Mouse (Mus musculus): ENCODE data around the gene Nlrc5. TPM values are rescaled to one million over a fixed set of nuclear protein-coding genes. Genes with fewer than 3 reads are reported as not detected.

Gene Nlrc5
- polyA plus RNA-seq (2015; fragmentation: Nextera tagmentation; extraction: Ambion mirVana) = 0.28 and 0.53 TPM in 2 replicates

- H3K27ac ChIP-seq = no peak within 1 kb of the TSS
- peaks cover 20% of the 10 kb centered on the region for H3K27me3 ChIP-seq
- H3K4me1 ChIP-seq (replicated peaks) = peaks cover 8% of the 10 kb centered on the region
- ATAC-seq (replicated peaks; ENCODE audit: insufficient number of reproducible peaks, insufficient read depth, low FRiP score, low read depth) = peak; percentile 22; the same call in 1 of the 2 replicates
- H3K9ac ChIP-seq = peak within 1 kb of the TSS; percentile 55
- peak within 1 kb of the TSS; percentile 91 for H3K4me2 ChIP-seq
- no peaks in the 10 kb centered on the region for H3K9me3 ChIP-seq (replicated peaks)
- peak within 1 kb of the TSS; percentile 53 for H3K4me3 ChIP-seq
- 1% methylated on average over 29 of the region's 29 CpGs for WGBS
- no peaks in the 10 kb centered on the region for H3K36me3 ChIP-seq
These were observed at the start of gene Nlrc5 for GRCm38 (mm10) chr8:94433981-94434466. Gene Nlrc5, plus strand, starts transcription at chr8:94434356.

GRCm38 (mm10) chr8:94385506-94386213 is 48.5 kb upstream of the Nlrc5 start:
- Histone ChIP-seq H3K4me3 (peak overlapping the region; percentile 79), H3K9me3 (replicated peaks) (no peaks in the 10 kb centered on the region), H3K4me1 (replicated peaks) (peaks cover 14% of the 10 kb centered on the region), H3K27me3 (no peaks in the 10 kb centered on the region), H3K36me3 (peaks cover 15% of the 10 kb centered on the region), H3K27ac (peak overlapping the region; percentile 89), H3K4me2 (peak overlapping the region; percentile 88), H3K9ac (peak overlapping the region; percentile 89)
- 26% methylated on average over 20 of the region's 20 CpGs for WGBS
- no peak for ATAC-seq (replicated peaks; ENCODE audit: insufficient number of reproducible peaks, insufficient read depth, low FRiP score, low read depth)

GRCm38 (mm10) chr8:94386214-94387026 is 47.7 kb upstream of the Nlrc5 start, which contains the start of gene Herpud1:
Gene Herpud1, plus strand, starts transcription at chr8:94386438.
- Histone ChIP-seq H3K4me1 (replicated peaks) (peaks cover 14% of the 10 kb centered on the region), H3K4me3 (peak within 1 kb of the TSS; percentile 79), H3K27me3 (no peaks in the 10 kb centered on the region), H3K9ac (peak within 1 kb of the TSS; percentile 89), H3K27ac (peak within 1 kb of the TSS; percentile 91), H3K9me3 (replicated peaks) (no peaks in the 10 kb centered on the region), H3K36me3 (peaks cover 23% of the 10 kb centered on the region), H3K4me2 (peak within 1 kb of the TSS; percentile 88)
- ATAC-seq (replicated peaks; ENCODE audit: insufficient number of reproducible peaks, insufficient read depth, low FRiP score, low read depth) = peak; percentile 98
- under 1% methylated on average over 65 of the region's 65 CpGs for WGBS

GRCm38 (mm10) chr8:94387027-94387684 is 47.0 kb upstream of the Nlrc5 start:
- Histone ChIP-seq H3K4me3 (peak overlapping the region; percentile 79), H3K9ac (peak overlapping the region; percentile 89), H3K4me2 (peak overlapping the region; percentile 88), H3K9me3 (replicated peaks) (no peaks in the 10 kb centered on the region), H3K27me3 (no peaks in the 10 kb centered on the region), H3K36me3 (peaks cover 30% of the 10 kb centered on the region), H3K27ac (peak overlapping the region; percentile 91), H3K4me1 (replicated peaks) (peaks cover 16% of the 10 kb centered on the region)
- ATAC-seq (replicated peaks; ENCODE audit: insufficient number of reproducible peaks, insufficient read depth, low FRiP score, low read depth) = peak; percentile 63
- under 1% methylated on average over 25 of the region's 25 CpGs for WGBS

- Histone ChIP-seq H3K9me3 (replicated peaks) (no peaks in the 10 kb centered on the region), H3K36me3 (peaks cover 36% of the 10 kb centered on the region), H3K27ac (peak overlapping the region; percentile 91), H3K4me3 (peak overlapping the region; percentile 79), H3K4me2 (peak overlapping the region; percentile 88), H3K27me3 (no peaks in the 10 kb centered on the region), H3K9ac (peak overlapping the region; percentile 45), H3K4me1 (replicated peaks) (peaks cover 20% of the 10 kb centered on the region)
- no peak for ATAC-seq (replicated peaks; ENCODE audit: insufficient number of reproducible peaks, insufficient read depth, low FRiP score, low read depth)
- 23% methylated on average over 6 of the region's 6 CpGs for WGBS
These were observed 46.4 kb upstream of the Nlrc5 start for GRCm38 (mm10) chr8:94387785-94388184.

- Histone ChIP-seq H3K9ac (no peak overlapping the region), H3K36me3 (peaks cover 51% of the 10 kb centered on the region), H3K27ac (no peak overlapping the region), H3K4me1 (replicated peaks) (peaks cover 20% of the 10 kb centered on the region), H3K27me3 (no peaks in the 10 kb centered on the region), H3K4me3 (no peak overlapping the region), H3K9me3 (replicated peaks) (no peaks in the 10 kb centered on the region), H3K4me2 (no peak overlapping the region)
- no peak for ATAC-seq (replicated peaks; ENCODE audit: insufficient number of reproducible peaks, insufficient read depth, low FRiP score, low read depth)
- 86% methylated on average over 6 of the region's 6 CpGs for WGBS
These were observed 44.6 kb upstream of the Nlrc5 start for GRCm38 (mm10) chr8:94389531-94389930.

- H3K27ac ChIP-seq = no peak overlapping the region
- no peaks in the 10 kb centered on the region for H3K9me3 ChIP-seq (replicated peaks)
- no peaks in the 10 kb centered on the region for H3K27me3 ChIP-seq
- H3K4me1 ChIP-seq (replicated peaks) = peaks cover 18% of the 10 kb centered on the region
- no peak overlapping the region for H3K9ac ChIP-seq
- H3K36me3 ChIP-seq = peaks cover 60% of the 10 kb centered on the region
- no peak for ATAC-seq (replicated peaks; ENCODE audit: insufficient number of reproducible peaks, insufficient read depth, low FRiP score, low read depth)
- no peak overlapping the region for H3K4me2 ChIP-seq
- WGBS = 89% methylated on average over 6 of the region's 6 CpGs
- no peak overlapping the region for H3K4me3 ChIP-seq
These were observed 43.7 kb upstream of the Nlrc5 start for GRCm38 (mm10) chr8:94390429-94390828.

GRCm38 (mm10) chr8:94390910-94391309 is 43.2 kb upstream of the Nlrc5 start:
- peaks cover 65% of the 10 kb centered on the region for H3K36me3 ChIP-seq
- H3K4me1 ChIP-seq (replicated peaks) = peaks cover 14% of the 10 kb centered on the region
- ATAC-seq (replicated peaks; ENCODE audit: insufficient number of reproducible peaks, insufficient read depth, low FRiP score, low read depth) = no peak
- H3K4me2 ChIP-seq = no peak overlapping the region
- H3K27me3 ChIP-seq = no peaks in the 10 kb centered on the region
- 94% methylated on average over 8 of the region's 8 CpGs for whole genome bisulfite sequencing
- no peaks in the 10 kb centered on the region for H3K9me3 ChIP-seq (replicated peaks)
- no peak overlapping the region for H3K9ac ChIP-seq
- no peak overlapping the region for H3K4me3 ChIP-seq
- no peak overlapping the region for H3K27ac ChIP-seq

- no peak overlapping the region for H3K4me2 ChIP-seq
- ATAC-seq (replicated peaks; ENCODE audit: insufficient number of reproducible peaks, insufficient read depth, low FRiP score, low read depth) = no peak
- H3K9me3 ChIP-seq (replicated peaks) = no peaks in the 10 kb centered on the region
- no peak overlapping the region for H3K9ac ChIP-seq
- H3K4me3 ChIP-seq = no peak overlapping the region
- 80% methylated on average over 12 of the region's 12 CpGs for WGBS
- peak overlapping the region; percentile 35; the same call in 1 of the 2 replicates for H3K27ac ChIP-seq
- H3K27me3 ChIP-seq = no peaks in the 10 kb centered on the region
- peaks cover 75% of the 10 kb centered on the region for H3K36me3 ChIP-seq
- H3K4me1 ChIP-seq (replicated peaks) = peaks cover 17% of the 10 kb centered on the region
These were observed 42.0 kb upstream of the Nlrc5 start for GRCm38 (mm10) chr8:94392147-94392546.

- whole genome bisulfite sequencing = 30% methylated on average over 6 of the region's 6 CpGs
These were observed 41.5 kb upstream of the Nlrc5 start for GRCm38 (mm10) chr8:94392648-94393047.

More at GRCm38 (mm10) chr8:94392648-94393047, 41.5 kb upstream of the Nlrc5 start:
- peaks cover 18% of the 10 kb centered on the region for H3K4me1 ChIP-seq (replicated peaks)
- H3K9me3 ChIP-seq (replicated peaks) = no peaks in the 10 kb centered on the region
- H3K27ac ChIP-seq = peak overlapping the region; percentile 35; the same call in 1 of the 2 replicates
- H3K4me2 ChIP-seq = no peak overlapping the region
- no peak; the same call in 1 of the 2 replicates for ATAC-seq (replicated peaks; ENCODE audit: insufficient number of reproducible peaks, insufficient read depth, low FRiP score, low read depth)
- H3K4me3 ChIP-seq = no peak overlapping the region
- H3K36me3 ChIP-seq = peaks cover 75% of the 10 kb centered on the region
- no peaks in the 10 kb centered on the region for H3K27me3 ChIP-seq
- no peak overlapping the region for H3K9ac ChIP-seq
